Mouse (Mus musculus) cortical plate, adult 2 months (tissue): ENCODE data around the gene Pfdn6.

Experiments
- CTCF ChIP-seq: fragments of 200-500 bp; IDR thresholded peaks from 2 replicates; pipeline ENCODE4 v1.5.1; 2011; ENCODE audit warnings: mild to moderate bottlenecking, control low read depth, low read length; ENCODE audit not compliant: insufficient read depth; ENCODE audit errors: extremely low read depth
- POLR2A ChIP-seq: fragments of 200-500 bp; IDR thresholded peaks from 2 replicates; pipeline ENCODE4 v1.6.1; 2011; ENCODE audit warnings: mild to moderate bottlenecking, low read length, control low read depth; ENCODE audit not compliant: insufficient read depth; ENCODE audit errors: extremely low read depth

- TF ChIP-seq CTCF (no peak), POLR2A (no peak)
Observed at GRCm38 (mm10) chr17:33956336-33956735, 16.2 kb upstream of the Pfdn6 start.
